Mouse (Mus musculus): Measurements from ENCODE around the gene Sox21. TPM values are rescaled to one million over a fixed set of nuclear protein-coding genes. Genes with fewer than 3 reads are reported as not detected.

The Sox21 gene
- total and polyA plus RNA-seq, 2 experiments from 2014 or later = 4.3 to 14.2 TPM

DNA sequence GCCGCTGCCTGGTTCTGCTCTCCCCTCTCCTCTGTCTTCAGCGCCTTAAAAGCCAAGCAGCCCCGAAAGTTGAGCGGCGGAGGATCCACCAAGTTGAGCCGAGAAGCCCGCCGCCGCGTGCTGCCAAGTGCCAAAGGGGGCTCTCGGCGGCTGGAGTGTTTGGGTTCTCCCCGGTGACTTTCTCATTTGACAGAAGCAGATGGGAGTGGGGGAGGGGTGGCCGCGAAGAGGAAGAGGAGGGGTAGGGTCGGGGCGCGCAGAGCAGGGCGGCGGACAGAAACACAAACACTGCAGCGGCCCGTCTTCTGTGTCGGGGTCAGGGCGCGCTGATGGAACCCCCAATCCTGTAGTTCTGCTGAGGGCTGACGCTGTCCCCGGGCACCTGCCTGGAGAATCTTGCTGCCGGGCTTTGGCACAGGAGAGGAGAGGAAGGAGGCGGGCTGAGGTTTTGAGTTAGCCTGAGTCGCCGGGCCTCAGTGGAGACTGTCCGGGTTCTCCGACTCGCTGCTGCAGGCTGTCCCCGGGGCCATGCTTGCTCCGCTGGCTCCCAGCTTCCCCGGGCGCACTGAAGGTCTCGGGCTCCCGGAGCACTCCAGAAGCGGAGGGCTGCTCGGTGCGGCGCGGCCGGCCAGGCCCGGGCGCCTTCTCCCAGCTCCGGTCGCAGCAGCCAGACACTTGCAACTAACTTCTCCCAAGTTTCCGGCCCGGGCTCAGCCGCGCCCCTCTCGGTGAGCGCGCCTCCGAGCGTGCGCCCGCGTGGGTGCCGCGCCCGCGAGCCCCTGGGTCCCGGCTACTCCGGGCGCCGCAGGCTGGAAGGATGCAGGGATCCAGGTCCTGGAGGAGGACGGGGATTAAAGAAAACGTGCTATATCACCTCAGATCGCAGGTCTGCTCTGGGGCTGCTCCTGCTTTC lies 601 bp downstream of the Sox21 start:
- peak; percentile 49 for DNase-seq
- no peak for TF ChIP-seq CTCF (IDR thresholded peaks at IDR 0.05; ENCODE audit: low read depth)
- 2% methylated on average over 73 of the region's 73 CpGs for WGBS

DNA sequence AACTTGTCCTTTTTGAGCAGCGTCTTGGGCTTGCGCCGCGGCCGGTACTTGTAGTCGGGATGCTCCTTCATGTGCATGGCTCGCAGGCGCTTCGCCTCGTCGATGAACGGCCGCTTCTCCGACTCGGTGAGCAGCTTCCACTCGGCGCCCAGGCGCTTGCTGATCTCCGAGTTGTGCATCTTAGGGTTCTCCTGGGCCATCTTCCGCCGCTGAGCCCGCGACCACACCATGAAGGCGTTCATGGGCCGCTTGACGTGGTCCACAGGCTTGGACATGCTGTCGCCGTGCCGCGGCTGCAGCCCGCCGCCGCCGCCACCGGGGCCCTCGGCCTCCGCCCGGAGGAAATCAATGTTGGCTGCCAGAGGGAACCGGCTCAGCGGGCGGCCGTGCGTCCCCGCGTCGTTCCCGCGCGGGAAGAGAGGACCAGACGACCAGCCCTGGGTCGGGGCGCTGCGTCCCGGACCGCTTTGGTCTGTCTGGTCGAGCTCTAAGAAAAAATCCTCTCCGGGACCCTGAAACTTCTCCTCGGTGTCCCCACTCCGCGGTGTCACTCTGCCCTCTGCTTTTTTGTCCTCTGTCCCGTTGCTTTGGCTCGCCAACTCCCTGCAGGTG lies 1.4 kb downstream of the Sox21 start:
- Histone ChIP-seq H3K4me3 (ENCODE audit: low read depth, low read length) (peak overlapping the region; percentile 48), H3K4me2 (ENCODE audit: low read depth) (peak overlapping the region; percentile 89), H3K9ac (peak overlapping the region; percentile 48), H3K27me3 (ENCODE audit: insufficient read depth, low read length) (peaks cover 15% of the 10 kb centered on the region; the same call in 1 of the 2 replicates), H3K27ac (ENCODE audit: low read depth, low read length) (0 out of 2 replicates have a peak overlapping the region, but pooled peaks have one; percentile 15), H3K4me1 (ENCODE audit: insufficient read depth) (peaks cover 9% of the 10 kb centered on the region; the same call in 1 of the 2 replicates), H3K9me3 (ENCODE audit: low read length) (no peaks in the 10 kb centered on the region), H3K36me3 (ENCODE audit: insufficient read depth) (no peaks in the 10 kb centered on the region)
- no peak for ATAC-seq
- WGBS = 2% methylated on average over 61 of the region's 62 CpGs
- DNase-seq = peak; percentile 33
- no peak for TF ChIP-seq CTCF (IDR thresholded peaks at IDR 0.05; ENCODE audit: low read depth)

More for the DNA sequence above, 601 bp downstream of the Sox21 start:
- ATAC-seq = peak; percentile 53
- Histone ChIP-seq H3K4me3 (ENCODE audit: low read depth, low read length) (peak overlapping the region; percentile 48), H3K27me3 (ENCODE audit: insufficient read depth, low read length) (peaks cover 13% of the 10 kb centered on the region; the same call in 1 of the 2 replicates), H3K9me3 (ENCODE audit: low read length) (no peaks in the 10 kb centered on the region), H3K27ac (ENCODE audit: low read depth, low read length) (peak overlapping the region; percentile 62), H3K4me1 (ENCODE audit: insufficient read depth) (peaks cover 9% of the 10 kb centered on the region; the same call in 1 of the 2 replicates), H3K36me3 (ENCODE audit: insufficient read depth) (no peaks in the 10 kb centered on the region), H3K9ac (peak overlapping the region; percentile 48), H3K4me2 (ENCODE audit: low read depth) (peak overlapping the region; percentile 89)

DNA sequence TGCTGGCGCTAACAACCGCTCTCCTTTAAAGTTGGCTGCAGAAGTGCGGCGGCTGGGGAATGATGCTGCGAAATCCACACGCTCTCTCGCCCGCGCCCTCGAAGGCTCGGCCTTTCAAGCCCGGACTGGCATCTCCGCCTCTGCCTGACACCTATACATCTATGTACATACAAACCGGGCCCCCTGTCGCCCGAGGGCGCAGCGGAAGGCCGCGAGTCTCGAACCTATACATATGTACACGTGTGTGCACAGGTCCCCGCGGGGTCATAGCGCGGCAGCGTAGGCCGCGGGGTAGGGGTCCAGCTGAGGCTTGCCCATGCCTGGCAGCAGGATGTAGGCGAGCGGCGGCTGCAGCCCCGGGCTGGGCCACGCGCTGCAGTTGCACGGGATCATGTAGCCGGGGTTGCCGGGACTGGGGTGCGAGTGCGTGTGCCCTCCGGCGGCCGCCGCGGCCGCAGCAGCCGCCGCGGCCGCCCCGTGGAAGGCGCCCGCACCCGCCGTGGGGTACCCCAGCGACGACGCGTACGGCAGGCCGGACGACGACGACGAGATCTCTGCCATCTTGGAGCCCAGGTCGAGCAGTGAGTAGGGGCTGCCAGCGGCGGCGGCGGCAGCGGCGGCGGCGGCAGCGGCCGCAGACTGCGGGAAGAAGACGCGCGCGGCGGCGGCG lies 2.2 kb downstream of the Sox21 start:
- 0 out of 2 replicates have a peak overlapping the region, but pooled peaks have one; percentile 15 for H3K27ac ChIP-seq (ENCODE audit: low read depth, low read length)
- peaks cover 9% of the 10 kb centered on the region; the same call in 1 of the 2 replicates for H3K4me1 ChIP-seq (ENCODE audit: insufficient read depth)
- ATAC-seq = no peak
- peak overlapping the region; percentile 48 for H3K9ac ChIP-seq
- H3K4me2 ChIP-seq (ENCODE audit: low read depth) = peak overlapping the region; percentile 89
- peak overlapping the region; percentile 48 for H3K4me3 ChIP-seq (ENCODE audit: low read depth, low read length)
- no peak for TF ChIP-seq CTCF (IDR thresholded peaks at IDR 0.05; ENCODE audit: low read depth)
- DNase-seq = peak; percentile 33
- H3K9me3 ChIP-seq (ENCODE audit: low read length) = no peaks in the 10 kb centered on the region
- 3% methylated on average over 76 of the region's 84 CpGs for WGBS
- H3K36me3 ChIP-seq (ENCODE audit: insufficient read depth) = no peaks in the 10 kb centered on the region
- H3K27me3 ChIP-seq (ENCODE audit: insufficient read depth, low read length) = peaks cover 15% of the 10 kb centered on the region; the same call in 1 of the 2 replicates

DNA sequence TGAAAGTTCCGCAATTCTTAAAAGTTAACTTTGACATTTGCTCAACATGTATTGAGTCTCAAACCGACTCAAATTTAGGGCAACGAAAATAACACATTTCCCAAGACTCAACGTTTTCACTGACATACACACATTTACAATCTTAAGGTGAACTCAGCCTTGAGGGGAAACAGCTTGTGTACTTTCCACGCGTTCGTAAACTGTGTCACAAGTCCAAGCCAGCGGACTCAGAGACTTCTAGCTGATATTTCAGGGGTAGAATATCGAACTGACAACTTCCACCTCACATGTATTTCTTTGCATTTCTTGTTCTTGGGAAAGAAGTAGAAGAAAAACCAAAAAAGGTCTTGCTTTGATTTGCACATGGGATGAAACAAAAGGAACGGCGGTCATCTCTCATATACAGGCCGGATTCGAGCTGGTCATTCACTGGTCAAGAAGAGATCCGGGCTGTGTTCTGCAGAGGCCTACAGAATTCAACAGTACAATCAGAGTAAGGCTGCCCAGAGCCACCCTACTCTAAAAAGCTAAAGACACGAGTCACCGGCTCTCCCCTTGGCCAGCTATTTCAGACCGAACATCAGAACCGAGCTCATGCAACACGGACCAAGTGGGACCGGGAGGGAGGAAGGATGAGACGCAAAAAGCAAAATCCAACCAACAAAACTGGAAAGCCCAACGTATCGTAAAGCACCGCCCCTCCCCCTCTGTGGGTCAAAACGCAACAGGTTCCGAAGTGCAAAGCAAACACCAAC lies 2.9 kb downstream of the Sox21 start:
- Histone ChIP-seq H3K27me3 (ENCODE audit: insufficient read depth, low read length) (peaks cover 15% of the 10 kb centered on the region; the same call in 1 of the 2 replicates), H3K4me2 (ENCODE audit: low read depth) (peak overlapping the region; percentile 89; the same call in 1 of the 2 replicates), H3K9me3 (ENCODE audit: low read length) (no peaks in the 10 kb centered on the region), H3K9ac (peak overlapping the region; percentile 48), H3K4me3 (ENCODE audit: low read depth, low read length) (peak overlapping the region; percentile 48), H3K27ac (ENCODE audit: low read depth, low read length) (no peak overlapping the region), H3K4me1 (ENCODE audit: insufficient read depth) (peaks cover 9% of the 10 kb centered on the region; the same call in 1 of the 2 replicates), H3K36me3 (ENCODE audit: insufficient read depth) (no peaks in the 10 kb centered on the region)
- no peak for TF ChIP-seq CTCF (IDR thresholded peaks at IDR 0.05; ENCODE audit: low read depth)
- ATAC-seq (no peak), DNase-seq (peak; percentile 43)
- 5% methylated on average over 26 of the region's 26 CpGs for WGBS

- Histone ChIP-seq H3K4me3 (ENCODE audit: low read depth, low read length) (no peak overlapping the region), H3K27me3 (ENCODE audit: insufficient read depth, low read length) (peaks cover 20% of the 10 kb centered on the region; the same call in 1 of the 2 replicates), H3K9ac (0 out of 2 replicates have a peak overlapping the region, but pooled peaks have one; percentile 26), H3K9me3 (ENCODE audit: low read length) (no peaks in the 10 kb centered on the region), H3K27ac (ENCODE audit: low read depth, low read length) (0 out of 2 replicates have a peak overlapping the region, but pooled peaks have one; percentile 9), H3K4me2 (ENCODE audit: low read depth) (peak overlapping the region; percentile 5), H3K36me3 (ENCODE audit: insufficient read depth) (no peaks in the 10 kb centered on the region), H3K4me1 (ENCODE audit: insufficient read depth) (peaks cover 9% of the 10 kb centered on the region; the same call in 1 of the 2 replicates)
- peak; percentile 48 for DNase-seq
- 5% methylated on average over 8 of the region's 8 CpGs for WGBS
- no peak for TF ChIP-seq CTCF (IDR thresholded peaks at IDR 0.05; ENCODE audit: low read depth)
- no peak for ATAC-seq
Measured at GRCm38 (mm10) chr14:118232381-118232970, 4.4 kb downstream of the Sox21 start.

All from forebrain, postnatal 0 days (tissue).